Mouse (Mus musculus) G1E (cell line): Measurements from ENCODE around the gene Slc10a3.

Source experiments
- CTCF ChIP-seq: IDR thresholded peaks from 2 replicates; pipeline ENCODE4 v1.5.1; 2012; ENCODE audit warnings: low read depth, low read length, inconsistent platforms, mixed read lengths
- POLR2AphosphoS5 ChIP-seq: IDR thresholded peaks from 2 replicates; pipeline ENCODE4 v1.6.1; 2012; ENCODE audit warnings: low read depth, low read length, inconsistent platforms; ENCODE audit not compliant: insufficient replicate concordance
- TAL1 ChIP-seq: conservative IDR thresholded peaks from 2 replicates; pipeline ENCODE4 v1.6.1; 2012; ENCODE audit warnings: low read depth, low read length, inconsistent platforms, mixed read lengths

- TF ChIP-seq CTCF = no peak
- TF ChIP-seq POLR2AphosphoS5 = no peak
- TF ChIP-seq TAL1 = no peak
Observed at GRCm38 (mm10) chrX:74392535-74393443, 19.6 kb upstream of the Slc10a3 start, which contains the start of the genes Fam3a and Ikbkg.
